Mouse (Mus musculus) heart, postnatal 0 days (tissue): ENCODE measurements around the gene Spryd7.

Experiments
- CTCF ChIP-seq: IDR thresholded peaks from 2 replicates; pipeline ENCODE4 v1.5.1; 2016; ENCODE audit warnings: antibody characterized with exemption, control low read depth, low read depth
- EP300 ChIP-seq: IDR thresholded peaks from 2 replicates; pipeline ENCODE4 v1.6.1; 2016; ENCODE audit warnings: antibody characterized with exemption, low read depth

GRCm38 (mm10) chr14:61555931-61556288, 776 bp downstream of the Spryd7 start:
- TF ChIP-seq CTCF (no peak), EP300 (no peak)
